ENCODE assay signal across 8 mouse cellular contexts in the genomic region with DNA sequence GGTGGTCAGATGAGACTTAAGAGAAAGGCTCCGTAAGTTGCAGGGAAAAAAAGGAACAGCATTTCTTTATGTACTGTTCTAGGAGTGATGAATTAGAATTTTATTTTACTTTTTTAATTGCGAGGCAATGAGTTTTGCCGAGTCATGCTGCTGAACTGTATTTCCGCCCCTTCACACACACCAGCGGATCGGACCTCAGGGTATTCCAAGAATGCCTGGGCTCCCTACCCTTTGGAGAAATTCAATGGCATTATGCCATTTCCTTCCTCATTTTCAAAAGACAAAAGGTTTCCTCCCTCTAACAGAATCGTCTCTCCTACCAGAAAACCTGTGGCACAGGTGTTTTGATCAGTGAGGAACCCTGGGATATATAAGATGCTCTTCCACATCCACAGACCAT. TPM values are rescaled to one million over a fixed set of nuclear protein-coding genes. Genes with fewer than 3 reads are reported as not detected.
A peak's percentile ranks its signal among the peaks of the same experiment; 100 is the strongest.
DNase-seq lines count a peak whose midpoint lies in the region; ATAC-seq lines count a peak whose summit lies in the region.

No protein-coding gene starts in this region.

- H3K4me3 ChIP-seq in kidney, embryonic 14.5 days (ENCODE audit: low read length), result peak overlapping the region; percentile 94
- peak overlapping the region; percentile 85 for H3K4me3 ChIP-seq in embryonic facial prominence, embryonic 11.5 days (ENCODE audit: low read depth, low read length)
- peak overlapping the region; percentile 80; the same call in 1 of the 2 replicates for H3K4me3 ChIP-seq in intestine, embryonic 14.5 days (ENCODE audit: low read depth, low read length)

- DNase-seq in kidney, postnatal 4 days, result no peak
- DNase-seq in embryonic facial prominence, embryonic 11.5 days (ENCODE audit: low spot score), result peak; percentile 21
- no peak for DNase-seq in intestine, embryonic 14.5 days (ENCODE audit: low spot score)
- peak; percentile 9 for DNase-seq in naive thymus-derived CD4-positive, alpha-beta T cell, adult 2 months (ENCODE audit: low read depth)
- no peak for DNase-seq in embryo, embryonic 10 days (ENCODE audit: low spot score)
- no peak for DNase-seq in layer of hippocampus, adult 18-20 months (ENCODE audit: low spot score in 2 of 2)
- no peak for DNase-seq in urinary bladder, postnatal 25 days (ENCODE audit: low spot score)

- H3K36me3 ChIP-seq in kidney, embryonic 14.5 days (ENCODE audit: control insufficient read depth, insufficient read depth, low read length), result peaks cover 34% of the 10 kb centered on the region
- H3K36me3 ChIP-seq in embryonic facial prominence, embryonic 11.5 days (replicated peaks; ENCODE audit: control insufficient read depth, insufficient read depth, low read depth, low read length), result no peaks in the 10 kb centered on the region; the same call in 1 of the 2 replicates
- peaks cover 25% of the 10 kb centered on the region for H3K36me3 ChIP-seq in intestine, embryonic 14.5 days (ENCODE audit: control insufficient read depth, insufficient read depth, low read length)

- no peak for ATAC-seq in kidney, embryonic 14.5 days (ENCODE audit: low FRiP score, low TSS enrichment)
- no peak for ATAC-seq in embryonic facial prominence, embryonic 11.5 days (replicated peaks; ENCODE audit: insufficient number of reproducible peaks, low FRiP score, low TSS enrichment, low read depth)
- no peak for ATAC-seq in intestine, embryonic 14.5 days (replicated peaks; ENCODE audit: low FRiP score, low TSS enrichment, low read depth)

- no peaks in the 10 kb centered on the region for H3K9me3 ChIP-seq in kidney, embryonic 14.5 days (ENCODE audit: control insufficient read depth, low read length)
- H3K9me3 ChIP-seq in embryonic facial prominence, embryonic 11.5 days (replicated peaks; ENCODE audit: control insufficient read depth, low read length), result no peaks in the 10 kb centered on the region
- H3K9me3 ChIP-seq in intestine, embryonic 14.5 days (ENCODE audit: control insufficient read depth, low read length), result no peaks in the 10 kb centered on the region

- H3K27ac ChIP-seq in kidney, embryonic 14.5 days (ENCODE audit: low read depth, low read length), result no peak overlapping the region
- no peak overlapping the region for H3K27ac ChIP-seq in embryonic facial prominence, embryonic 11.5 days (replicated peaks; ENCODE audit: low read depth, low read length)
- H3K27ac ChIP-seq in intestine, embryonic 14.5 days (ENCODE audit: low read depth), result no peak overlapping the region

- H3K4me2 ChIP-seq in kidney, embryonic 14.5 days (replicated peaks; ENCODE audit: low read depth, low read length), result peak overlapping the region; percentile 82
- H3K4me2 ChIP-seq in embryonic facial prominence, embryonic 11.5 days (ENCODE audit: low read depth, low read length), result peak overlapping the region; percentile 89; the same call in 1 of the 2 replicates
- H3K4me2 ChIP-seq in intestine, embryonic 14.5 days (ENCODE audit: low read length), result peak overlapping the region; percentile 52

- H3K27me3 ChIP-seq in kidney, embryonic 14.5 days (ENCODE audit: control insufficient read depth, insufficient read depth, low read length), result no peaks in the 10 kb centered on the region
- H3K27me3 ChIP-seq in embryonic facial prominence, embryonic 11.5 days (ENCODE audit: control insufficient read depth, insufficient read depth, low read length), result no peaks in the 10 kb centered on the region
- H3K27me3 ChIP-seq in intestine, embryonic 14.5 days (replicated peaks; ENCODE audit: control insufficient read depth, insufficient read depth, low read length), result no peaks in the 10 kb centered on the region

- peak overlapping the region; percentile 91; the same call in 1 of the 2 replicates for H3K9ac ChIP-seq in kidney, embryonic 14.5 days (ENCODE audit: low read depth, low read length)
- H3K9ac ChIP-seq in embryonic facial prominence, embryonic 11.5 days (replicated peaks; ENCODE audit: low read length), result no peak overlapping the region
- no peak overlapping the region for H3K9ac ChIP-seq in intestine, embryonic 14.5 days (ENCODE audit: low read length)

- 56% methylated on average over 7 of the region's 7 CpGs for WGBS in kidney, embryonic 14.5 days
- WGBS in embryonic facial prominence, embryonic 11.5 days, result 53% methylated on average over 7 of the region's 7 CpGs
- 61% methylated on average over 7 of the region's 7 CpGs for WGBS in intestine, embryonic 14.5 days

- H3K4me1 ChIP-seq in kidney, embryonic 14.5 days (ENCODE audit: control insufficient read depth, insufficient read depth, low read length), result peaks cover 15% of the 10 kb centered on the region; the same call in 1 of the 2 replicates
- peaks cover 2% of the 10 kb centered on the region; the same call in 1 of the 2 replicates for H3K4me1 ChIP-seq in embryonic facial prominence, embryonic 11.5 days (ENCODE audit: control insufficient read depth, insufficient read depth, low read length)
- peaks cover 18% of the 10 kb centered on the region; the same call in 1 of the 2 replicates for H3K4me1 ChIP-seq in intestine, embryonic 14.5 days (replicated peaks; ENCODE audit: control insufficient read depth, insufficient read depth, low read length)

RNA-seq across cellular contexts. Expression of gene Prdx6, which starts 2.3 kb away (rescaled TPM):
- polyA plus RNA-seq in kidney, embryonic 14.5 days (2014; fragmentation: Nextera tagmentation; extraction: Ambion mirVana), result 526 and 601 TPM in 2 replicates
- polyA plus RNA-seq in embryonic facial prominence, embryonic 11.5 days (2014; fragmentation: Nextera tagmentation; extraction: Ambion mirVana), result 642 and 648 TPM in 2 replicates
- 518 and 523 TPM in 2 replicates for polyA plus RNA-seq in intestine, embryonic 14.5 days (2014; fragmentation: Nextera tagmentation; extraction: Ambion mirVana)
- 100 to 1,000 TPM; 356 TPM for total RNA-seq in layer of hippocampus, adult 18-20 months (2021)

Comparison
In these comparisons a context has a peak if more than half of its experiments do, and no peak if none do; other contexts are left out.
1. DNase-seq: peak in embryonic facial prominence, embryonic 11.5 days (single experiment) and naive thymus-derived CD4-positive, alpha-beta T cell, adult 2 months (single experiment); none in kidney, postnatal 4 days (0 of 2), intestine, embryonic 14.5 days (single experiment), embryo, embryonic 10 days (single experiment), layer of hippocampus, adult 18-20 months (0 of 2) and urinary bladder, postnatal 25 days (single experiment).
2. Peak in every context shown above with its lines, with median percentiles within 50 percentile points of each other: H3K4me2 ChIP-seq and H3K4me3 ChIP-seq.